Mouse (Mus musculus) MEL-GATA-1-ER (cell line): Measurements from ENCODE around the gene Mthfd1l.

Source experiments
- DNase-seq: peaks from one replicate; pipeline ENCODE4 v3.0.0-alpha.2; 2012; ENCODE audit warnings: low read depth; ENCODE audit errors: extremely low read depth

The Mthfd1l gene

DNA sequence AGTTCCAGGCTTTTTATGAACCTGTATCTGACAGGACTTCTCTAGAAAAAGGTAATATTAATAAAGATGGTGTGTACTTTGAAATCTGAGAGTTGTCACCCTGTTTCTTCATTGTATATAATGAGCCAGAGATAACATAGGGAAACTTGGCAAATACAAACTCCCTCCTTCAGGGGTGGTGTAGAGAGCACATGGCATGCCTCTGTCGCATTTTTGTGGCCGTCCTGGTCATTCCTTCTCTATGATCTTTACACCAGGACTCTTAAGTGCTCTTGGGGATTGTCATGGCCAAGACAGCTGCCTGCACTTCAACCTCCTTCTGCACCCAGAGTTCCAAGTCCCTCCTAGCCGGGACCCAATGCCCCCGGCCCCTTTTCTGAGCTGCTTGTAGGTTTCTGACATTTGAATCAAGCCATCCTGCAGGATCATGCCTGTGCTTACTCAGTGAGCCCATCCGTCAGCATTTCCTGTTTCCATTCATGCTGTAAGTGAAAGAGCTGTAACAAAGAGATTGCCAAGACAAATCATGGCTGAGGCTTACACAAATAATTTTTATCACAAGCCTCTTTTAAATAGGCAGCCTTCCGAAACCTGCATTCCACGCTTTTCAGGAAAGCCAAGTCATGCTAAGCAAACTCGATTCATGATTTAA is 106.2 kb downstream of the Mthfd1l start:
- no peak for DNase-seq

GRCm38 (mm10) chr10:4079643-4080244 is 106.8 kb downstream of the Mthfd1l start:
- no peak for DNase-seq

GRCm38 (mm10) chr10:4083609-4084008 is 110.7 kb downstream of the Mthfd1l start:
- DNase-seq = no peak

- no peak for DNase-seq
These were observed 112.0 kb downstream of the Mthfd1l start for GRCm38 (mm10) chr10:4084907-4085306.

DNA sequence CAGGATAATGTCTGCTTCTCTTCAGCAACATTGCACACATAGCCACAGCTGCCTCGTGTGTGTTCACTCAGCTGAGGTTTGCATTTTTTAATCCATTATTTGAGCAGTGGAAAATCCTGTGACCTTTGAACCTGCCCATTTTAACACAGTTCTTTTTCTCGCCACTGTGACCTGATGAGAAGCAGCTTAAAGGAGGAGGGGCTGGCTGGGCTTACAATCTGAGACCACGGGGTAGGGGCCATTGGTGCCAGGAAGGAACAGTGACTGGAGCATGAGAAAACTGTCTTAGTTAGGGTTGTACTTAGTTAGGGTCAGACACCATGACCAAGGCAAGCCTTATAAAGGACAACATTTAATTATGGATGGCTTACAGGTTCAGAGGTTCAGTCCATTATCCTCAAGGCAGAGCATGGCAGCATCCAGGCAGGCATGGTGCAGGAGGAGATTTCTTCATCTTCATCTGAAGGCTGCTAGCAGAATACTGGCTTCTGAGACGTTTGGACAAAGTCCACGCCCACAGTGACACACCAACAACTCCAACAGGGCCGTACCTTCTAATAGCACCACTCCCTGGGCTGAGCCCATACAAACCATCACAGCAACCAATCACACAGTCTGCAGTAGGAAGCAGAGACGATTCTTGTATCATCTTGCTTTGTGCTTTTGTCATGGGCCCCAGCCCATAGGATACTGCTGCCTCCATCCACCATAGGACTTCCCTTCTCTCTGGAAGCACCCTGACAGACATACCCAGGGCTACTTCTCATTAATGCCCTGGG is 112.6 kb downstream of the Mthfd1l start:
- DNase-seq = no peak

DNA sequence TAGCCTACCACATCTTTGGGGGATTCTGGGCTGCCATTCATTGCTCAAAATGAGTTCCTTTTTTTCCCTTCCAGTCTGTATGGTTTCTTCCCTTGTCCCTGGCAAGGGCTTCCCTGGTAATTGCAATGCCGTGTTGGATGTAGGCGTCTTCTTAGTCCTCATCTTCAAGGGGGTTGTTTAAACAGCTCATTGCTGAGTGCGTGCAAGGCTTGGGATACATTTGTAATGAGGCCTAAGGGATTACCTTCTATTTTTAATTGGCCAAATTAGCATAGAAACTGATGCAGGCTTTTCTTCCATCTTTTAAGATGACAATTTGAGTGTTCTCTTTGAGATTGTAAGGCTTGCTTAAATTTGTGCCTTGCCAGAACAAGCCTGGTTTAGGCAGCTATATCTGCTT is 114.6 kb downstream of the Mthfd1l start:
- DNase-seq = no peak

DNA sequence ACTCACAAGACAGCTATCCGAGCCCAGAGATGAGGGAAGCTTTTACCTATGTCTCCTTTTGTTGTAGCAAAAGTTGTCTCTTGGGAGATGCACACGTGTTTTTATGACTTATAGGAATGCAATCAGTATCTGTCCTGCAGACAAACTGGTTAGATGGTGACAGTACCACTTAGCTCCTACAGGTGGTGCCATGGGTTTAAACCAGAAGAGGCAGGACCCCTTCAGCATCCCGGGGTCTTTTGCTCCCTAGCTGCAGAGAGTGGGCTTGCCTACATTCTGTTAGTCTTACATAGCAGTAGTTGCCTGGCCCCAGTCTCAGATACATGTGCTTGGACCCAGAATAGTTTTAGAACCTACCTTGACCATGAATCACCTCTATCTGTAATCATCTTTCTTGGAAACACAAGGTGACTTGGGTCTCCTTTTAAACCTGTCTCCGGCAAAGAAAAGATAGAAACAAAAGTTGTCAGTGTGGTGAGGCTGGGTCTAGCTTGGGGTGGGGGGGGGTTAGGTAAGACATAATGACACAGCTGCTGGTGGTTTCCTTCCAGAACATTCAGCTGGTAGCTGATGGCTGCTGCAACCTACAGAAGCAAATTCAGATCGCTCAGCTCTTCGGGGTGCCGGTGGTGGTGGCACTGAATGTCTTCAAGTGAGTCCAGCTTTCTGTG is 116.0 kb downstream of the Mthfd1l start:
- DNase-seq = no peak

DNA sequence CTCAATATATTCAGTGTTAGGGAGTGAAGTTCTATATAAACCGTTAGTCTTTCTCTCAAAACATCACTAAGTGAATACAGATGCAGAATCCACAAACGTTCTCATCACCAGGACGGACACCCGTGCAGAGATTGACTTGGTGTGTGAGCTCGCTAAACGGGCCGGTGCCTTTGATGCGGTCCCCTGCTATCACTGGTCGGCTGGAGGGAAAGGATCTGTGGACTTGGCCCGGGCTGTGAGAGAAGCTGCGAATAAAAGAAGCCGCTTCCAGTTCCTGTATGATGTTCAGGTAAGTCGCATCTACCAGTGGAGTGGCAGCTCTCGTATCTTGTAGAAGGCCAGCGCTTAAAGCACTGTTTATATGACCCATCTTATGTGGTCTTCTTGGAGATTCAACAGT is 117.0 kb downstream of the Mthfd1l start:
- DNase-seq = no peak

DNA sequence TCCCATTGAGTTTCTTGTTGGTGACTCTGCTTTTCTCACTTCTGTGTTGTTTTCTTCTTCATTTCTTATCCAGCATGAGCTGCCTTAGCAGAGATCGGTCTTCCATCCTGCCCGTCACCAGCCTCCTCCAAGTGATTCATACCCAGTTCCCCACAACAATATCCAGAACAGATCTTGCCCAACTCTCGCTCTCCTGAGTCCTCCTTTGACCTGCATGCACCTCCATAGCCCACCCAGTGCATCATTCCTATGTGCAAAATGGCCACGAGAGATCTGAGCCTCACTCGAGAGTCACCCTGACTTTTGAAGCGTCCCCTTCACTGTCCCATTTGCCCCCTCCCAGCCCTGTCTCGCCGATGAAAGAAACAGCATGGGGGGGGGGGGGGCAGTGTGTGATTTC is 120.1 kb downstream of the Mthfd1l start:
- DNase-seq = no peak

- DNase-seq = no peak
These were observed 121.3 kb downstream of the Mthfd1l start for GRCm38 (mm10) chr10:4094093-4094817.

DNA sequence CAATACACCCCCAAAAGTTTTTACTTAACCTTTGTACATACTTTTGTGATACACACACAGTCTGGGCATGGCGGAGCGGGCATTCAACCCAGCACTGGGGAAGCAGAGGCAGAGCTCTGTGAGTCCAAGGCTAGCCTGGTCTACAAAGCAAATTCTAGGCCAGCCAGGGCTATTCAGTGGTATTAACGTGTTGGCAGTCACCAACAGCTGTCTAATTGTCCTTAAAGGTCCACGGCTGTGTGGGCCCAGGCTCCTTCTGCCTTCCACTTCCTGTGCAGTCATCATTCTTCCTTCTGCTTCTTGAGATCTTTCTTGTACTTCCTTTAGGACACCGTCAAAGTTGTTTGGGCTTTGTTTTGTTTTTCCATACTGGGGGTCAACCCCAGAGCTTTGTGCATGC is 123.2 kb downstream of the Mthfd1l start:
- no peak for DNase-seq

GRCm38 (mm10) chr10:4100007-4100406 is 127.1 kb downstream of the Mthfd1l start:
- no peak for DNase-seq

GRCm38 (mm10) chr10:4105676-4106528 is 133.0 kb downstream of the Mthfd1l start:
- no peak for DNase-seq

GRCm38 (mm10) chr10:4107661-4108338 is 134.9 kb downstream of the Mthfd1l start:
- DNase-seq = peak; percentile 31

GRCm38 (mm10) chr10:4108462-4108861 is 135.5 kb downstream of the Mthfd1l start:
- no peak for DNase-seq

GRCm38 (mm10) chr10:4111095-4111794 is 138.3 kb downstream of the Mthfd1l start:
- DNase-seq = no peak

DNA sequence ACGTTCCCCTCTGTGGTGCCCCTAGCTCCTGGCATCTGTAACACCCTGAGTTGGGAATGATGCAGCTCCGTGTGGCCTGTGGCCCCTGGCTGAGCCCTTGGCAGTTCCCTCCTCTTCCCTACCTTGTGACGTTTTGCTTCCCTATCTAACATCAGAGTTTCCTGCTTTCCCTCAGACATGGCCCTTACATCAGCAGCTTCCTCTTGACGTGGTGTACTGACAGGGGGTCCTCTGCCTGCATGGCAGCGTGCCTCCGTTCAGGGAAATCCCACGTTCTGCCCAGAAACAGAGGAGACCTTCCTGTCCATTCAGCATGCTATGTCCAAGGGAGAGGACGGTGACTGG is 138.8 kb downstream of the Mthfd1l start:
- DNase-seq = no peak

DNA sequence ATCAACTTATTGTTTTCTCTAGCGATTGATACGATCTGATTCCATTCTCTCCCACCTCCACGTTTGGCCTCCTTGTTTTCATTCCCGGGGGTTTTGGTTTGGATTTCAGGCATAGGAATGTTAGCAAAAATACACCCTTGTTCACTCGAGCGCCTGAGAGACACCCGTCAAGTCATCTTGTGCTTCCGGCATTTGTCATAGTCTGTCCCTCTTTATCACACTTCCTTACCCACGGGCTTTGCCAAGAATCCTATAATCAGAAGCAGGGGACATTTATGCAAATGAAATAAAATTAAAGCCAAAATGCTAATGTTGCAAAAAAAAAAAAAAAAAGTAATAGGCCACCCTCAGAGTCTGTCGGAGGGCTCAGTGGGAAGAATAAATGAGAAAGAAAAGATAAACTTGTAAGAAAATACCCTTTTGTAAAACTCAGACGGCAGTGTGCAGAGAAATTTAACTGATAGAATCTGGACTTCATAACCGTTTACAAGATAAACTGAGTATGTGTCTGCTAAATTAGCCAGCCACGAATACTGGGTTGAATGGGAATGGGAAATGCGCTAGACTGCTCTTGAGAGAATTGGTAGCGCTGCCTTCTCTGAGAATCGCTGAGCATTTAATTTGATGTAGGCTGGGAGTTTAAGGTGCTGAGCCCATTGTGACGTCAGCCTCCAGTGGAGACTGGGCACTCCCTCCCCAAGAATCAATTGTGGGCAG is 139.9 kb downstream of the Mthfd1l start:
- no peak for DNase-seq

- no peak for DNase-seq
These were observed 140.4 kb downstream of the Mthfd1l start for GRCm38 (mm10) chr10:4113328-4113658.
